Mouse (Mus musculus): Measurements from ENCODE around the gene Cemip2. TPM values are rescaled to one million over a fixed set of nuclear protein-coding genes. Genes with fewer than 3 reads are reported as not detected.

Gene Cemip2
- polyA plus RNA-seq, 1 experiment from 2014 or later, result 57.1 TPM

DNA sequence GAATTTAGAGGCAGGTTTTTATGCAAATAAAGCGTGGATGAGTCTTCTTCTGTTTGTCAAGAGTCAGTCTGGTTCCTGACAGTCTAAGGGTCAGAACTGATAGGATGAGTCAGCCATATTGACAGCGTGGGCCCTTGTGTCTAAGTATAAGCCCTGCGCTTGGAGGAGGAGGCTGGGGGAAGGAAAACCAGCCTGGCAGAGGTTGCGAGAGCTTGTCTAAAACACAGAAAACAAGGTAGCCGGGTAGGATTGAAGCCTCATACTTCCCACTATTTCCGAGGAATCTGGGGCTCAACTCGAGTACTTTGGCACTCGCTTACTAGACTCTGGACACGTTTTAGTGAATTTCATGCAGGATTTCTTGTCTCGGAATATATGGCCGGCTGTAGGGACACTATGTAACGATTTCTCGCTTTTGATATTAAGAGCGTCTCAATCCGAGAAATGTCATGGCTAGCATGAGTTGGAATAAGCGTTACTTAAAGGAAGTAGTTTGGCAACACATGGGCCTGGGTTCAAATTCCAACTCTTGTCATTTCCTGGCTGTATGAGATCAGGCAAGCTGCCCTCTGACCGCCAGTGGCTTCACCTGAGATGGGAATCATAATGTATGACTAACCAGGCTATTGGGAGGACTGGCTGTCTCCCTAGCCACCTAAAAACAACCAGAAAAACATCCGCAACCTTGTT lies 39.4 kb upstream of the Cemip2 start:
- Histone ChIP-seq H3K9ac (ENCODE audit: low read length) (no peak overlapping the region), H3K27me3 (ENCODE audit: control insufficient read depth, insufficient read depth, low read length) (no peaks in the 10 kb centered on the region), H3K4me3 (ENCODE audit: control insufficient read depth in 1 of 2, insufficient read depth in 1 of 2, low read depth in 1 of 2, low read length in 2 of 2) (no peak overlapping the region), H3K36me3 (ENCODE audit: control insufficient read depth, insufficient read depth, low read length) (no peaks in the 10 kb centered on the region), H3K4me2 (ENCODE audit: low read length) (no peak overlapping the region), H3K27ac (replicated peaks in 1 of 2; ENCODE audit: control insufficient read depth in 1 of 2, insufficient read depth in 1 of 2, low read depth in 2 of 2, low read length in 2 of 2) (peak overlapping the region; percentile 73 to 90), H3K4me1 (ENCODE audit: control insufficient read depth in 2 of 2, insufficient read depth in 2 of 2, low read length in 2 of 2) (peaks cover 0 to 5% of the 10 kb centered on the region in 2 experiments; a peak in 2 of 4 replicates), H3K9me3 (ENCODE audit: control insufficient read depth, low read length) (no peaks in the 10 kb centered on the region)
- WGBS, result 84% methylated on average over 18 of the region's 18 CpGs
- no peak for ATAC-seq (ENCODE audit: insufficient number of reproducible peaks, insufficient read depth, low FRiP score, low read depth)

DNA sequence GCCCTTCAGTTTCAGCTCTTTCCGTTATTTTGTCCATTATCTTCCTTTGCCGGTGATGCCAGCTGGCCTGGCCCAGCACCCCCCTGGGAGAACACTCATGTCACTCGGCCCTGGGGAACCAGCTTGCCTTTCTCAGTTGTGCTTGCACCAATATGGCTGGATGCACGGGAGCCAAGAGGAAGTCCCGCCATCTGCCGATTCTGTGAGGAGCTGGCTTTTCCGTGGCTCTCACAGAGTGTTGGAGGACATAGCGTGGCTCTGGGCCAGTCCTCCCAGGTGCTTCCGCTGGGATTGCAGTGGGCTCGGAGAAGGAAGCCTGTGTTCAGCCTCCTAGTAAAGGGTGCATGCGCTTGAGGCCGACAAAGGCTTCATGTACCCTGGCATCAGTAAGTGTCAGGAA lies 36.0 kb upstream of the Cemip2 start:
- H3K36me3 ChIP-seq (ENCODE audit: control insufficient read depth, insufficient read depth, low read length), result no peaks in the 10 kb centered on the region
- no peak for ATAC-seq (ENCODE audit: insufficient number of reproducible peaks, insufficient read depth, low FRiP score, low read depth)
- 82% methylated on average over 12 of the region's 12 CpGs for WGBS
- no peak overlapping the region for H3K4me3 ChIP-seq (ENCODE audit: control insufficient read depth in 1 of 2, insufficient read depth in 1 of 2, low read depth in 1 of 2, low read length in 2 of 2)
- H3K4me2 ChIP-seq (ENCODE audit: low read length), result no peak overlapping the region
- no peaks in the 10 kb centered on the region for H3K9me3 ChIP-seq (ENCODE audit: control insufficient read depth, low read length)
- H3K27me3 ChIP-seq (ENCODE audit: control insufficient read depth, insufficient read depth, low read length), result no peaks in the 10 kb centered on the region
- no peak overlapping the region for H3K9ac ChIP-seq (ENCODE audit: low read length)
- H3K4me1 ChIP-seq (ENCODE audit: control insufficient read depth in 2 of 2, insufficient read depth in 2 of 2, low read length in 2 of 2), result peaks cover 0 to 5% of the 10 kb centered on the region in 2 experiments; a peak in 2 of 4 replicates
- H3K27ac ChIP-seq (replicated peaks in 1 of 2; ENCODE audit: control insufficient read depth in 1 of 2, insufficient read depth in 1 of 2, low read depth in 2 of 2, low read length in 2 of 2), result no peak overlapping the region

DNA sequence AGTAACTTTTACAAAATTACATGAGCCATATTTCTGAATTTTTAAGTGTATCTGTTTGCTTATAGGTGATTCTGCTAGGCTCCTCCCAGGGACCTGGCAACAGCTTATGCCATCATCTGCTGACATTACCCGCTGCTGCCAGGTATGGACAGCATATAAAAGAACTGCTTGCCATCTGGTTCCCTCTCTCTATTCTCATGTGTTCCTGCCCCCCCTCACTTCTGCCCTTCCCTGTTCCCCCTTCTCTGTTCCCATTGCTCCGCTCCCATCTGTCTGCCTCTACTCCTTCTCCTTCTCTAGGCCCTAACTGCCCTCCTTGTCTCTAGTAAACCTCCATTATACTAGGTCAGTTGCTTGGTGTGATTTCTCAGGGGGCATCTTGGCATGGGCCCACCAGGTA lies 32.6 kb upstream of the Cemip2 start:
- Histone ChIP-seq H3K36me3 (ENCODE audit: control insufficient read depth, insufficient read depth, low read length) (no peaks in the 10 kb centered on the region), H3K4me2 (ENCODE audit: low read length) (no peak overlapping the region), H3K9ac (ENCODE audit: low read length) (no peak overlapping the region), H3K4me1 (ENCODE audit: control insufficient read depth in 2 of 2, insufficient read depth in 2 of 2, low read length in 2 of 2) (no peaks in the 10 kb centered on the region), H3K27me3 (ENCODE audit: control insufficient read depth, insufficient read depth, low read length) (no peaks in the 10 kb centered on the region), H3K27ac (replicated peaks in 1 of 2; ENCODE audit: control insufficient read depth in 1 of 2, insufficient read depth in 1 of 2, low read depth in 2 of 2, low read length in 2 of 2) (no peak overlapping the region), H3K4me3 (ENCODE audit: control insufficient read depth in 1 of 2, insufficient read depth in 1 of 2, low read depth in 1 of 2, low read length in 2 of 2) (no peak overlapping the region), H3K9me3 (ENCODE audit: control insufficient read depth, low read length) (no peaks in the 10 kb centered on the region)
- no peak for ATAC-seq (ENCODE audit: insufficient number of reproducible peaks, insufficient read depth, low FRiP score, low read depth)
- 93% methylated on average over 2 of the region's 2 CpGs for WGBS

DNA sequence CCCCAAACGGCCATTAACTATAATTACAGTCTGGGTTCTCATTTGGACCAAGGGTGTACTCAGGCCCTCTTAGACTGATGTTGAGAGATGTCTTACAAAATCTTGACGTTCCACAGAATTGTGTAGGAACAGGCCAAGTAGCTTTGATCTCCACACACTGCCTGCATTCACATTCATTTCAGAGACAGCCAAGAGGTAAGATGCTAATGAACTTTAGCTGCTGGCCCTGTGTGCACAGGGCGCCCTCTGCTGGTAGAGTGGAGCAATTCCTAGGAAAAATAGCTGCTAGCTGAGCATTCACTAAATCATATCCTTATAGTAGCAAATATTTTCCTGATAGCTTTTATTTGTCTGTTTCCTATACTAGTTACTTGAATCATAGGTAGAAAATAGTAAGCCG lies 30.8 kb upstream of the Cemip2 start:
- H3K4me1 ChIP-seq (ENCODE audit: control insufficient read depth in 2 of 2, insufficient read depth in 2 of 2, low read length in 2 of 2), result no peaks in the 10 kb centered on the region
- 18% methylated on average over 4 of the region's 4 CpGs for WGBS
- H3K9me3 ChIP-seq (ENCODE audit: control insufficient read depth, low read length), result no peaks in the 10 kb centered on the region
- no peak overlapping the region for H3K9ac ChIP-seq (ENCODE audit: low read length)
- no peak for ATAC-seq (ENCODE audit: insufficient number of reproducible peaks, insufficient read depth, low FRiP score, low read depth)
- H3K36me3 ChIP-seq (ENCODE audit: control insufficient read depth, insufficient read depth, low read length), result no peaks in the 10 kb centered on the region
- no peak overlapping the region for H3K4me2 ChIP-seq (ENCODE audit: low read length)
- no peaks in the 10 kb centered on the region for H3K27me3 ChIP-seq (ENCODE audit: control insufficient read depth, insufficient read depth, low read length)
- H3K4me3 ChIP-seq (ENCODE audit: control insufficient read depth in 1 of 2, insufficient read depth in 1 of 2, low read depth in 1 of 2, low read length in 2 of 2), result no peak overlapping the region
- no peak overlapping the region for H3K27ac ChIP-seq (replicated peaks in 1 of 2; ENCODE audit: control insufficient read depth in 1 of 2, insufficient read depth in 1 of 2, low read depth in 2 of 2, low read length in 2 of 2)

GRCm38 (mm10) chr19:21750154-21750553 lies 28.0 kb upstream of the Cemip2 start:
- H3K4me1 ChIP-seq (ENCODE audit: control insufficient read depth in 2 of 2, insufficient read depth in 2 of 2, low read length in 2 of 2), result no peaks in the 10 kb centered on the region
- no peak overlapping the region for H3K4me2 ChIP-seq (ENCODE audit: low read length)
- no peaks in the 10 kb centered on the region for H3K27me3 ChIP-seq (ENCODE audit: control insufficient read depth, insufficient read depth, low read length)
- no peak for ATAC-seq (ENCODE audit: insufficient number of reproducible peaks, insufficient read depth, low FRiP score, low read depth)
- no peak overlapping the region for H3K4me3 ChIP-seq (ENCODE audit: control insufficient read depth in 1 of 2, insufficient read depth in 1 of 2, low read depth in 1 of 2, low read length in 2 of 2)
- H3K9me3 ChIP-seq (ENCODE audit: control insufficient read depth, low read length), result no peaks in the 10 kb centered on the region
- WGBS, result 28% methylated on average over 2 of the region's 2 CpGs
- H3K36me3 ChIP-seq (ENCODE audit: control insufficient read depth, insufficient read depth, low read length), result no peaks in the 10 kb centered on the region
- no peak overlapping the region for H3K9ac ChIP-seq (ENCODE audit: low read length)
- H3K27ac ChIP-seq (replicated peaks in 1 of 2; ENCODE audit: control insufficient read depth in 1 of 2, insufficient read depth in 1 of 2, low read depth in 2 of 2, low read length in 2 of 2), result no peak overlapping the region

GRCm38 (mm10) chr19:21761676-21762075 lies 16.5 kb upstream of the Cemip2 start:
- peaks cover 5 to 16% of the 10 kb centered on the region in 2 experiments; a peak in 2 of 4 replicates for H3K4me1 ChIP-seq (ENCODE audit: control insufficient read depth in 2 of 2, insufficient read depth in 2 of 2, low read length in 2 of 2)
- H3K9me3 ChIP-seq (ENCODE audit: control insufficient read depth, low read length), result no peaks in the 10 kb centered on the region
- no peaks in the 10 kb centered on the region for H3K36me3 ChIP-seq (ENCODE audit: control insufficient read depth, insufficient read depth, low read length)
- no peak overlapping the region for H3K4me2 ChIP-seq (ENCODE audit: low read length)
- no peak overlapping the region for H3K27ac ChIP-seq (replicated peaks in 1 of 2; ENCODE audit: control insufficient read depth in 1 of 2, insufficient read depth in 1 of 2, low read depth in 2 of 2, low read length in 2 of 2)
- no peak overlapping the region for H3K4me3 ChIP-seq (ENCODE audit: control insufficient read depth in 1 of 2, insufficient read depth in 1 of 2, low read depth in 1 of 2, low read length in 2 of 2)
- ATAC-seq (ENCODE audit: insufficient number of reproducible peaks, insufficient read depth, low FRiP score, low read depth), result no peak
- H3K27me3 ChIP-seq (ENCODE audit: control insufficient read depth, insufficient read depth, low read length), result no peaks in the 10 kb centered on the region
- H3K9ac ChIP-seq (ENCODE audit: low read length), result no peak overlapping the region

GRCm38 (mm10) chr19:21764013-21764412 lies 14.1 kb upstream of the Cemip2 start:
- Histone ChIP-seq H3K4me2 (ENCODE audit: low read length) (no peak overlapping the region), H3K9ac (ENCODE audit: low read length) (no peak overlapping the region), H3K36me3 (ENCODE audit: control insufficient read depth, insufficient read depth, low read length) (no peaks in the 10 kb centered on the region), H3K27me3 (ENCODE audit: control insufficient read depth, insufficient read depth, low read length) (no peaks in the 10 kb centered on the region), H3K4me1 (ENCODE audit: control insufficient read depth in 2 of 2, insufficient read depth in 2 of 2, low read length in 2 of 2) (peaks cover 7 to 20% of the 10 kb centered on the region in 2 experiments; a peak in 3 of 4 replicates), H3K4me3 (ENCODE audit: control insufficient read depth in 1 of 2, insufficient read depth in 1 of 2, low read depth in 1 of 2, low read length in 2 of 2) (no peak overlapping the region), H3K9me3 (ENCODE audit: control insufficient read depth, low read length) (no peaks in the 10 kb centered on the region), H3K27ac (replicated peaks in 1 of 2; ENCODE audit: control insufficient read depth in 1 of 2, insufficient read depth in 1 of 2, low read depth in 2 of 2, low read length in 2 of 2) (no peak overlapping the region)
- ATAC-seq (ENCODE audit: insufficient number of reproducible peaks, insufficient read depth, low FRiP score, low read depth), result no peak
- WGBS, result 85% methylated on average over 2 of the region's 2 CpGs

GRCm38 (mm10) chr19:21764738-21765137 lies 13.4 kb upstream of the Cemip2 start:
- H3K4me2 ChIP-seq (ENCODE audit: low read length), result peak overlapping the region; percentile 19; the same call in 1 of the 2 replicates
- H3K36me3 ChIP-seq (ENCODE audit: control insufficient read depth, insufficient read depth, low read length), result no peaks in the 10 kb centered on the region
- no peak for ATAC-seq (ENCODE audit: insufficient number of reproducible peaks, insufficient read depth, low FRiP score, low read depth)
- no peak overlapping the region for H3K4me3 ChIP-seq (ENCODE audit: control insufficient read depth in 1 of 2, insufficient read depth in 1 of 2, low read depth in 1 of 2, low read length in 2 of 2)
- H3K9ac ChIP-seq (ENCODE audit: low read length), result no peak overlapping the region
- H3K27ac ChIP-seq (replicated peaks in 1 of 2; ENCODE audit: control insufficient read depth in 1 of 2, insufficient read depth in 1 of 2, low read depth in 2 of 2, low read length in 2 of 2), result peak overlapping the region in 1 of 2 experiments; percentile 50; a peak in 2 of 4 replicates
- no peaks in the 10 kb centered on the region for H3K9me3 ChIP-seq (ENCODE audit: control insufficient read depth, low read length)
- no peaks in the 10 kb centered on the region for H3K27me3 ChIP-seq (ENCODE audit: control insufficient read depth, insufficient read depth, low read length)
- 26% methylated on average over 3 of the region's 3 CpGs for WGBS
- peaks cover 7 to 20% of the 10 kb centered on the region in 2 experiments; a peak in 3 of 4 replicates for H3K4me1 ChIP-seq (ENCODE audit: control insufficient read depth in 2 of 2, insufficient read depth in 2 of 2, low read length in 2 of 2)
